Comparison of ENCODE assay signal across 9 mouse cellular contexts in genomic region chrX:50607636-50608035, GRCm38 (mm10).
DNase-seq lines count a peak whose midpoint lies in the region; ATAC-seq lines count a peak whose summit lies in the region.
"Had no signal": no experiment of that assay in that cellular context is flagged by ENCODE, and none has a peak within 500 bp of the region (broad histone marks: within the 10 kb centered on the region; RNA-seq: fewer than 3 reads in every experiment).

No protein-coding gene starts in this region.

- no peaks in the 10 kb centered on the region for H3K4me1 ChIP-seq in intestine, embryonic 14.5 days (replicated peaks; ENCODE audit: control insufficient read depth, insufficient read depth, low read length)
- no peaks in the 10 kb centered on the region for H3K4me1 ChIP-seq in intestine, embryonic 15.5 days (replicated peaks)

- no peaks in the 10 kb centered on the region for H3K27me3 ChIP-seq in intestine, embryonic 14.5 days (replicated peaks; ENCODE audit: control insufficient read depth, insufficient read depth, low read length)
- no peaks in the 10 kb centered on the region for H3K27me3 ChIP-seq in intestine, embryonic 15.5 days (replicated peaks)

- peaks cover 14% of the 10 kb centered on the region for H3K36me3 ChIP-seq in intestine, embryonic 14.5 days (ENCODE audit: control insufficient read depth, insufficient read depth, low read length)
- H3K36me3 ChIP-seq in intestine, embryonic 15.5 days = no peaks in the 10 kb centered on the region

- H3K4me2 ChIP-seq in intestine, embryonic 14.5 days (ENCODE audit: low read length) = no peak overlapping the region
- H3K4me2 ChIP-seq in intestine, embryonic 15.5 days (replicated peaks) = no peak overlapping the region

- no peak for ATAC-seq in intestine, embryonic 14.5 days (replicated peaks; ENCODE audit: low FRiP score, low TSS enrichment, low read depth)
- no peak for ATAC-seq in intestine, embryonic 15.5 days

- H3K4me3 ChIP-seq in intestine, embryonic 14.5 days (ENCODE audit: low read depth, low read length) = no peak overlapping the region
- no peak overlapping the region for H3K4me3 ChIP-seq in intestine, embryonic 15.5 days (replicated peaks)
- H3K4me3 ChIP-seq: myocyte had no signal

- H3K27ac ChIP-seq in intestine, embryonic 14.5 days (ENCODE audit: low read depth) = no peak overlapping the region
- H3K27ac ChIP-seq in intestine, embryonic 15.5 days = no peak overlapping the region

- H3K9ac ChIP-seq in intestine, embryonic 14.5 days (ENCODE audit: low read length) = no peak overlapping the region
- H3K9ac ChIP-seq in intestine, embryonic 15.5 days = no peak overlapping the region

- peak; percentile 73 for DNase-seq in adrenal gland, adult 2 months
- no peak for DNase-seq in adrenal gland, adult 8-10 months
- peak; percentile 67 for DNase-seq in intestine, embryonic 14.5 days (ENCODE audit: low spot score)
- DNase-seq in right cerebral cortex, postnatal 14 days = peak; percentile 83
- no peak for DNase-seq in right cerebral cortex, postnatal 4 days
- DNase-seq in retina, postnatal 7 days (ENCODE audit: low read depth, low spot score) = peak; percentile 32
- DNase-seq in adipocyte (ENCODE audit: low spot score) = no peak

- no peaks in the 10 kb centered on the region for H3K9me3 ChIP-seq in intestine, embryonic 14.5 days (ENCODE audit: control insufficient read depth, low read length)
- H3K9me3 ChIP-seq in intestine, embryonic 15.5 days = no peaks in the 10 kb centered on the region

- 74% methylated on average over 7 of the region's 7 CpGs for WGBS in intestine, embryonic 14.5 days
- WGBS in intestine, embryonic 15.5 days = 71% methylated on average over 7 of the region's 7 CpGs

Comparison
In these comparisons a context has a peak if more than half of its experiments do, and no peak if none do; other contexts are left out.
1. DNase-seq: peak in adrenal gland, adult 2 months (single experiment), intestine, embryonic 14.5 days (single experiment), right cerebral cortex, postnatal 14 days (single experiment) and retina, postnatal 7 days (single experiment); none in adrenal gland, adult 8-10 months (single experiment), right cerebral cortex, postnatal 4 days (single experiment) and adipocyte (single experiment).